26 mouse cellular contexts compared by ENCODE assay signal in the genomic region with DNA sequence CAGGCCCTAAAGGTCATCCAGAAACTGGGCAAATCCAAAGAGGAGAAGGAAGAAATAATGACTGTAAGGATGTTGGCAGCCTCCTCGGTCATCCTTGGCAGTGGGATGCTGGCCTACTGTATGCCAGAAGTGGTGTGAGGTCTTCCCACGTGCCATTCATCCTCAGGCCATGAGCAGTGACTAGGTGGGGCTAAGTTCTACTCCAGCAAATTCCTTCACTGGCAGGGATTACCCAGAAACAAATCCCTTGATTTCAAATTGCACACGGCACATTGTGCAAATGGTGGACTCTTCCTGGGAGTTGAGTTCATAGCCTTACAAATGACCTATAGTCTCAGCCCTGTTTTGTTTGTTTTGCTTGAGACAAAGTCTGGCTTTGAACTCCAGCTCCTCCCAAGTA.
"Had no signal": no experiment of that assay in that cellular context is flagged by ENCODE, and none has a peak within 500 bp of the region (broad histone marks: within the 10 kb centered on the region; RNA-seq: fewer than 3 reads in every experiment).

No protein-coding gene starts in this region.

- H3K36me3 ChIP-seq: heart, embryonic 15.5 days; hindbrain, embryonic 13.5 days; hindbrain, embryonic 15.5 days; limb, embryonic 13.5 days; limb, embryonic 15.5 days had no signal

- H3K27me3 ChIP-seq: heart, embryonic 13.5 days; heart, embryonic 15.5 days; hindbrain, embryonic 15.5 days had no signal

- H3K4me3 ChIP-seq: gastrocnemius, adult 2 months; heart, adult 2 months; heart, embryonic 13.5 days; heart, embryonic 15.5 days; hindbrain, embryonic 13.5 days; hindbrain, embryonic 15.5 days; limb, embryonic 13.5 days; limb, embryonic 15.5 days had no signal

- H3K9ac ChIP-seq: heart, embryonic 13.5 days; heart, embryonic 15.5 days; hindbrain, embryonic 13.5 days; hindbrain, embryonic 15.5 days; limb, embryonic 13.5 days; limb, embryonic 15.5 days; liver, embryonic 14.5 days had no signal

- H3K9me3 ChIP-seq: heart, embryonic 15.5 days; hindbrain, embryonic 13.5 days; hindbrain, embryonic 15.5 days; limb, embryonic 15.5 days had no signal

- H3K27ac ChIP-seq: gastrocnemius, adult 2 months; heart, adult 2 months; heart, embryonic 13.5 days; heart, embryonic 15.5 days; hindbrain, embryonic 13.5 days; hindbrain, embryonic 15.5 days; hindbrain, postnatal 0 days; limb, embryonic 13.5 days; limb, embryonic 15.5 days; liver, embryonic 14.5 days had no signal

- H3K4me2 ChIP-seq: heart, embryonic 11.5 days; heart, embryonic 13.5 days; heart, embryonic 15.5 days; hindbrain, embryonic 13.5 days; hindbrain, embryonic 15.5 days; limb, embryonic 13.5 days; limb, embryonic 15.5 days; liver, embryonic 11.5 days had no signal

- DNase-seq: gastrocnemius, adult 2 months; gastrocnemius, postnatal 10 days; gastrocnemius, postnatal 25 days; heart, adult 11 months; heart, adult 2 months; heart, postnatal 14 days; heart, postnatal 36 days; kidney, adult 11 months; kidney, adult 2 months; kidney, postnatal 10 days; kidney, postnatal 25 days; kidney, postnatal 4 days; layer of hippocampus, adult 9-11 months; layer of hippocampus, postnatal 36 days; left cerebral cortex, postnatal 4 days had no signal

- ATAC-seq: hindbrain, postnatal 0 days; intestine, embryonic 16.5 days had no signal
